Mouse (Mus musculus) forebrain, embryonic 16.5 days (tissue): Measurements from ENCODE around the gene Rbm42. TPM values are rescaled to one million over a fixed set of nuclear protein-coding genes. Genes with fewer than 3 reads are reported as not detected.

ENCODE experiments used
- ATAC-seq: fragments of 200-750 bp; cut with Nextera tagmentation; 2 replicates; pipeline ENCODE4 v1.8.0; 2017; ENCODE audit warnings: mild to moderate bottlenecking, moderate library complexity
- H3K27ac ChIP-seq: fragments of 300-500 bp; sonication (generic); 2 replicates; pipeline ENCODE4 v1.5.1; 2014; ENCODE audit warnings: low read length, control low read depth
- H3K27me3 ChIP-seq: fragments of 300-500 bp; sonication (generic); replicated peaks from 2 replicates; pipeline ENCODE4 v1.6.1; 2014; ENCODE audit warnings: low read length; ENCODE audit not compliant: control insufficient read depth, insufficient read depth
- H3K36me3 ChIP-seq: fragments of 300-500 bp; sonication (generic); 2 replicates; pipeline ENCODE4 v1.6.1; 2014; ENCODE audit not compliant: control insufficient read depth, insufficient read depth
- H3K4me1 ChIP-seq: fragments of 300-500 bp; sonication (generic); replicated peaks from 2 replicates; pipeline ENCODE4 v1.6.1; 2014; ENCODE audit warnings: low read length; ENCODE audit not compliant: control insufficient read depth, insufficient read depth
- H3K4me2 ChIP-seq: fragments of 300-500 bp; sonication (generic); 2 replicates; pipeline ENCODE4 v1.6.1; 2014; ENCODE audit warnings: mild to moderate bottlenecking, low read length, control low read depth
- H3K4me3 ChIP-seq: fragments of 300-500 bp; sonication (generic); replicated peaks from 2 replicates; pipeline ENCODE4 v1.5.1; 2014; ENCODE audit warnings: mild to moderate bottlenecking, low read length, control low read depth
- H3K9ac ChIP-seq: fragments of 300-500 bp; sonication (generic); replicated peaks from 2 replicates; pipeline ENCODE4 v1.6.1; 2014; ENCODE audit warnings: low read depth, low read length, control low read depth
- H3K9me3 ChIP-seq: fragments of 300-500 bp; sonication (generic); 2 replicates; pipeline ENCODE4 v1.6.1; 2016; ENCODE audit warnings: low read length; ENCODE audit not compliant: control insufficient read depth
- WGBS: fragments of 180-500 bp; shearing (Covaris S2); extraction: QIAGEN DNeasy Blood & Tissue Kit; methylation state at CpG from one replicate; pipeline ENCODE4 v1.1.7; 2014; 5-methylcytosine and 5-hydroxymethylcytosine counted together
- polyA plus RNA-seq: library from polyadenylated mRNA; unstranded; fragments of >200 nt; fragmentation: Nextera tagmentation; extraction: Ambion mirVana; gene quantifications from 2 replicates; pipeline ENCODE4 v1.2.1, GENCODE M21; 2015

The Rbm42 gene
- polyA plus RNA-seq, 1 experiment from 2014 or later, result 155 TPM

- Histone ChIP-seq H3K4me1 (peaks cover 6% of the 10 kb centered on the region; the same call in 1 of the 2 replicates), H3K27me3 (no peaks in the 10 kb centered on the region), H3K27ac (no peak overlapping the region), H3K9me3 (no peaks in the 10 kb centered on the region), H3K4me3 (no peak overlapping the region), H3K4me2 (no peak overlapping the region), H3K9ac (no peak overlapping the region), H3K36me3 (no peaks in the 10 kb centered on the region)
- 63% methylated on average over 4 of the region's 4 CpGs for WGBS
- no peak for ATAC-seq
Observed at GRCm38 (mm10) chr7:30594510-30595024, 55.5 kb downstream of the Rbm42 start.

DNA sequence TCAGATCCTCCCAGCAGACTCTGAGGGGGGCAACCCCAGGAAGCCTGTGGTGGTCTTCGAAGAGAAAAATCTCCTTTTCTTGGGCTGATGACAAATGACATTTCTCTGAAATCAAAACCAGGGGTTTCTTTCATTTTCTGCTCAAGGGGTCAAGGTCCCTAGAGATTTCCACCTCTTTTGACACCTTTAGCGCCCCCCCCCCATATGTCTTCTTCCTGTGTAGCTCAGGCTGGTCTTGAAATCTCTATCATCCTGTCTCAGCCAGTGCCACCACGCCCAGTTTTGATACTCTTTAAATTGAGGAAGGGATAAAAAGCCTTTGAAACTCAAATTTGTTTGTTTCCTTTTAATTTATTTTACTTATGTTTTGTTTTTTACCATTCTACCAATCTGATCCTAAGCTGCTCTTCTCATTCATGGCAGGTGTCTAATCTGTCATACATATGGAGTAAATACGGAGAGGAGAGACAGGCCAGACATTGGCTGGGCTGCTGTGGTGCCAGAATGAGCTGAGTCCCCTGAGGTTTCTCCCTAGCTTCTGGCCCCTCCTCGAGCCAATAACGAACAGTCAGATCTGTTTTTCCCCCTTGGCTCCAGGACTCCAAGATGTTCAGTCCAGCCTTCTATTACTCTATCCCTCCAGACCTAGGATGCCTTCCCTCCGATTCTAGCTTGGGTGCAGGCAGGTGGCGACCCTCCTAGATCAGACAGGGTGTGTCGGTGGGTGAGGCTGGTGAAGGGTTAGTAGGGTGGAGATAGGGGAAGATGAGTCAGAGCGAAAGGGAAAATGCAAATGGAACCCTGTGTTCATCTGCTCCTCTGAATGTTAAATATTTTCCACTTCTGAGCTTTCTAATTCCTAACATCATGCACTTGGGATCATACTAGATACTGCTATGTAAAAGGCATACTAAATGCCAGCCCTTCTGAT lies 56.3 kb downstream of the Rbm42 start:
- H3K9ac ChIP-seq, result no peak overlapping the region
- no peak overlapping the region for H3K4me2 ChIP-seq
- H3K4me3 ChIP-seq, result no peak overlapping the region
- WGBS, result 74% methylated on average over 10 of the region's 10 CpGs
- H3K36me3 ChIP-seq, result no peaks in the 10 kb centered on the region
- no peak for ATAC-seq
- no peaks in the 10 kb centered on the region for H3K27me3 ChIP-seq
- peaks cover 6% of the 10 kb centered on the region; the same call in 1 of the 2 replicates for H3K4me1 ChIP-seq
- H3K27ac ChIP-seq, result no peak overlapping the region
- H3K9me3 ChIP-seq, result no peaks in the 10 kb centered on the region

DNA sequence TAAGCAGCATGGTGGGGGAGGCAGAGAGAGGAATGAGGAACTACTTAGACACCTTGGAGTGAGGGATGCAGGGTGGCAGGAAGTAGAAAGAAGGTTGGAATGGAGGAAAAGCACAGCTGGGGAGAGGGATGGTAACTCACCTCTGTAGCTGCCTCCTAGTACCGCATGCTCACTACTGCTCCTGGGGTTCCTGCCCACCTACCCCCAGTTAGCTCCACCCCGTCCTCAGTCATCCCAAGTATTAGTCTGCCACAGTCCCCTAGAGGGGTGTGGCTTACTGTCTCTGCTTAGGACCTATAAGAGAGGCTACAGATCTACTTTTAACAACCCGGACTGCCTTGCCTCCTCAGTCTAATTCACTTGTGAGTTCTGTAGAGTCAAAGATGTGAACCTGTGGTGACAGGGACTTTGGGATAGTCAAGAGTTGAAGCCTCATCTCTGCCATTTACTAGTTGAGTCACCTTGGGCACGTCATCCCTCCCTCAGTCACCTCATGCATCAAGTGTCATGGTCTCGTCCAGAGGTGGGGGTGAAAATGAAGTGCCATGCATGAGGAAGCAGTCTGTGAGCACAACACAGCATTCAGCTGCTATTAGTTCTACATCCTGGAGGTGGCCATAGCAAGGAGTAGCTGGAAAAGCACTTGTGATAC lies 57.2 kb downstream of the Rbm42 start:
- no peak overlapping the region for H3K4me3 ChIP-seq

GRCm38 (mm10) chr7:30591605-30591951 lies 58.5 kb downstream of the Rbm42 start:
- Histone ChIP-seq H3K27ac (no peak overlapping the region), H3K4me1 (peaks cover 19% of the 10 kb centered on the region), H3K4me2 (no peak overlapping the region), H3K9ac (no peak overlapping the region), H3K4me3 (no peak overlapping the region), H3K36me3 (no peaks in the 10 kb centered on the region), H3K27me3 (no peaks in the 10 kb centered on the region), H3K9me3 (no peaks in the 10 kb centered on the region)
- no peak for ATAC-seq
- 29% methylated on average over 4 of the region's 4 CpGs for WGBS

More for the DNA sequence above, 57.2 kb downstream of the Rbm42 start:
- Histone ChIP-seq H3K36me3 (no peaks in the 10 kb centered on the region), H3K9me3 (no peaks in the 10 kb centered on the region), H3K9ac (no peak overlapping the region), H3K27me3 (no peaks in the 10 kb centered on the region), H3K4me2 (no peak overlapping the region), H3K4me1 (peaks cover 6% of the 10 kb centered on the region; the same call in 1 of the 2 replicates), H3K27ac (no peak overlapping the region)
- WGBS, result 58% methylated on average over 5 of the region's 5 CpGs
- no peak for ATAC-seq

Other genes with a start within 250 kb of the Rbm42 start
- gene Tyrobp, start 236.6 kb downstream of the Rbm42 start, polyA plus RNA-seq, result 14.0 and 19.1 TPM in 2 replicates
- gene Hcst, start 230.5 kb downstream of the Rbm42 start, polyA plus RNA-seq, result not detected in 2 replicates
- gene Nfkbid, start 228.6 kb downstream of the Rbm42 start, polyA plus RNA-seq, result 2.3 and 3.4 TPM in 2 replicates
- 584 and 649 TPM in 2 replicates for gene Aplp1, start 204.8 kb downstream of the Rbm42 start, polyA plus RNA-seq
- 0.22 and 0.43 TPM in 2 replicates for gene Kirrel2, start 192.6 kb downstream of the Rbm42 start, polyA plus RNA-seq
- gene Nphs1, start 192.0 kb downstream of the Rbm42 start, polyA plus RNA-seq, result not detected in 2 replicates
- gene Prodh2, start 156.7 kb downstream of the Rbm42 start, polyA plus RNA-seq, result not detected in 2 replicates
- 122 and 148 TPM in 2 replicates for gene Arhgap33, start 115.3 kb downstream of the Rbm42 start, polyA plus RNA-seq
- gene Hspb6, start 98.1 kb downstream of the Rbm42 start, polyA plus RNA-seq, result 9.3 and 11.1 TPM in 2 replicates
- gene Proser3, start 98.0 kb downstream of the Rbm42 start, polyA plus RNA-seq, result 8.8 and 13.5 TPM in 2 replicates
- gene Lin37, start 90.5 kb downstream of the Rbm42 start, polyA plus RNA-seq, result 52.9 and 55.1 TPM in 2 replicates
- gene U2af1l4, start 87.0 kb downstream of the Rbm42 start, polyA plus RNA-seq, result 107 and 111 TPM in 2 replicates
- 23.5 and 28.5 TPM in 2 replicates for gene Gm49396, start 87.0 kb downstream of the Rbm42 start, polyA plus RNA-seq
- 117 and 121 TPM in 2 replicates for gene Psenen, start 86.7 kb downstream of the Rbm42 start, polyA plus RNA-seq
- 5.8 and 6.3 TPM in 2 replicates for gene Igflr1, start 84.9 kb downstream of the Rbm42 start, polyA plus RNA-seq
- 8.7 and 15.6 TPM in 2 replicates for gene Kmt2b, start 61.6 kb downstream of the Rbm42 start, polyA plus RNA-seq
- gene Zbtb32, start 51.4 kb downstream of the Rbm42 start, polyA plus RNA-seq, result 0.22 and 0.23 TPM in 2 replicates
- 0.34 and 0.40 TPM in 2 replicates for gene Upk1a, start 37.5 kb downstream of the Rbm42 start, polyA plus RNA-seq
- gene Cox6b1, start 24.2 kb downstream of the Rbm42 start, polyA plus RNA-seq, result 860 and 869 TPM in 2 replicates
- not detected in 2 replicates for gene Etv2, start 14.5 kb downstream of the Rbm42 start, polyA plus RNA-seq
- gene Haus5, start 14.7 kb upstream of the Rbm42 start, polyA plus RNA-seq, result 34.0 and 34.5 TPM in 2 replicates
- gene Pmis2, start 21.3 kb upstream of the Rbm42 start, polyA plus RNA-seq, result not detected in 2 replicates
- gene 2200002J24Rik, start 48.6 kb upstream of the Rbm42 start, polyA plus RNA-seq, result not detected in 2 replicates
- gene Atp4a, start 61.9 kb upstream of the Rbm42 start, polyA plus RNA-seq, result 1.3 and 2.4 TPM in 2 replicates
- gene Tmem147, start 79.2 kb upstream of the Rbm42 start, polyA plus RNA-seq, result 202 and 214 TPM in 2 replicates
- gene Gapdhs, start 93.4 kb upstream of the Rbm42 start, polyA plus RNA-seq, result 0.68 and 1.1 TPM in 2 replicates
- 2.2 and 2.3 TPM in 2 replicates for gene Sbsn, start 101.2 kb upstream of the Rbm42 start, polyA plus RNA-seq
- gene Dmkn, start 113.4 kb upstream of the Rbm42 start, polyA plus RNA-seq, result 1.1 and 2.2 TPM in 2 replicates
- gene Krtdap, start 137.6 kb upstream of the Rbm42 start, polyA plus RNA-seq, result 3.9 TPM in 1 of 2 replicates, not detected in the other
- 0.14 TPM in 1 of 2 replicates, not detected in the other for gene Ffar2, start 173.5 kb upstream of the Rbm42 start, polyA plus RNA-seq
- gene Ffar3, start 205.9 kb upstream of the Rbm42 start, polyA plus RNA-seq, result not detected in 2 replicates
- not detected in 2 replicates for gene Ffar1, start 211.2 kb upstream of the Rbm42 start, polyA plus RNA-seq
- 0.25 TPM in 1 of 2 replicates, not detected in the other for gene Cd22, start 230.0 kb upstream of the Rbm42 start, polyA plus RNA-seq